Mouse (Mus musculus): Measurements from ENCODE around the gene Edem3. TPM values are rescaled to one million over a fixed set of nuclear protein-coding genes. Genes with fewer than 3 reads are reported as not detected.
"Not testable (repeated sequence)": the region's sequence is repeated elsewhere in the genome, so short reads cannot be mapped to it uniquely, and the experiment has no call there.

Gene Edem3
- polyA plus RNA-seq, 1 experiment from 2014 or later = 19.2 TPM

GRCm38 (mm10) chr1:151820457-151820856 is 65.3 kb downstream of the Edem3 start:
- peaks cover 13% of the 10 kb centered on the region for H3K36me3 ChIP-seq
- H3K4me1 ChIP-seq = peaks cover 13% of the 10 kb centered on the region
- no peak overlapping the region for H3K4me2 ChIP-seq (replicated peaks)
- 29% methylated on average over 5 of the region's 5 CpGs for WGBS
- H3K27me3 ChIP-seq = no peaks in the 10 kb centered on the region
- H3K9ac ChIP-seq (replicated peaks) = no peak overlapping the region
- H3K4me3 ChIP-seq = no peak overlapping the region
- H3K27ac ChIP-seq (replicated peaks) = no peak overlapping the region
- peak; percentile 44; the same call in 1 of the 2 replicates for ATAC-seq (replicated peaks)
- no peaks in the 10 kb centered on the region for H3K9me3 ChIP-seq

DNA sequence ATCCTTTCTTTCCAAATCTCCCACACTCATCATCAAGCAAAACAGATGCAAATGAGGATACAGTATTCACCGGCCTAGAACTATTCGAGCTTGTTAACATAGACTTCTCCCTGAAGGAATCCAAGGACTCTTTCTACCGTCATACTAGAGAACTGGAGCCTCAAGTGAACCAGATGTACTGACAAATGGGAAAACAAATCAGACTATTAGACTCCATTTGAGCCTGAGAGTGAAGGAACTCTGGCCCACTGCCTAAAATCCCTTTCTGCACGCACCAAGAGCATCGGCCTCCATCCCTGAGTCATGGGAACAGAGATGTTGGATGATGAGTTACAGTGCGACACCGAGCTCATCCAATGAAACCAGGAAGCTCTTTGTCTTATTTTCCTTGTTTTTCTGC is 69.9 kb downstream of the Edem3 start:
- Histone ChIP-seq H3K9me3 (no peaks in the 10 kb centered on the region), H3K9ac (replicated peaks) (no peak overlapping the region), H3K4me3 (no peak overlapping the region), H3K27ac (replicated peaks) (no peak overlapping the region; the same call in 1 of the 2 replicates), H3K36me3 (no peaks in the 10 kb centered on the region), H3K27me3 (no peaks in the 10 kb centered on the region), H3K4me2 (replicated peaks) (no peak overlapping the region), H3K4me1 (peaks cover 11% of the 10 kb centered on the region)
- 0 out of 2 replicates have a peak, but pooled peaks have one; percentile 36 for ATAC-seq (replicated peaks)
- 44% methylated on average over 7 of the region's 7 CpGs for WGBS

DNA sequence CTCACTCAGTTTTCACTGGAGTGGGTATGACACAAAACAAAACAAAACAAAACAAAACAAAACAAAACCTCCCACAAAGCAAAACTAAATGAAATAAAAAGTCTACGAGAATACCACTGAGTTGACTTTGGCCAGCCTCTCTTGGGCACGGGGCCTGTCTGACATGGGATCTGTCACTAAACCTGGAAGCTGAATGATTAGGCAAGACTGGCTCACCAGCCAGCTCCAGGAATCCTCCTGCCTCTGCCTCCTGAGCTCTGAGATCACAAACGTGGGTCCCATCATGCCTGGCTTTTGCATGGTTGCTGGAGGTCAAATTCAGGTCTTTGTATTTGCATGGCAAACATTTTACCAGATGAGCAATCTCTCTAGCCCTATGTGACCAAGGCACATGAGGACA is 76.6 kb downstream of the Edem3 start:
- H3K9me3 ChIP-seq = peaks cover 11% of the 10 kb centered on the region; the same call in 1 of the 2 replicates
- no peak overlapping the region for H3K9ac ChIP-seq (replicated peaks)
- H3K4me1 ChIP-seq = no peaks in the 10 kb centered on the region
- no peak overlapping the region for H3K4me2 ChIP-seq (replicated peaks)
- no peaks in the 10 kb centered on the region for H3K27me3 ChIP-seq
- no peak overlapping the region for H3K4me3 ChIP-seq
- no peaks in the 10 kb centered on the region for H3K36me3 ChIP-seq
- no peak overlapping the region for H3K27ac ChIP-seq (replicated peaks)
- no peak for ATAC-seq (replicated peaks)
- WGBS = 89% methylated on average over 3 of the region's 3 CpGs

- no peaks in the 10 kb centered on the region for H3K36me3 ChIP-seq
- H3K4me1 ChIP-seq = no peaks in the 10 kb centered on the region
- H3K4me2 ChIP-seq (replicated peaks) = no peak overlapping the region
- H3K9me3 ChIP-seq = peaks cover 11% of the 10 kb centered on the region; the same call in 1 of the 2 replicates
- no peak for ATAC-seq (replicated peaks)
- 89% methylated on average over 4 of the region's 4 CpGs for WGBS
- H3K27ac ChIP-seq (replicated peaks) = no peak overlapping the region
- H3K4me3 ChIP-seq = no peak overlapping the region
- no peak overlapping the region for H3K9ac ChIP-seq (replicated peaks)
- H3K27me3 ChIP-seq = no peaks in the 10 kb centered on the region
Measured at GRCm38 (mm10) chr1:151835261-151835660, 80.1 kb downstream of the Edem3 start.

- not testable (repeated sequence) for H3K4me1 ChIP-seq; H3K9ac ChIP-seq (replicated peaks); ATAC-seq (replicated peaks); H3K9me3 ChIP-seq; H3K27ac ChIP-seq (replicated peaks); H3K27me3 ChIP-seq; H3K36me3 ChIP-seq; H3K4me3 ChIP-seq; H3K4me2 ChIP-seq (replicated peaks)
- 100% methylated on average over 1 of the region's 1 CpGs for WGBS
Measured at GRCm38 (mm10) chr1:151840345-151840744, 85.2 kb downstream of the Edem3 start.

DNA sequence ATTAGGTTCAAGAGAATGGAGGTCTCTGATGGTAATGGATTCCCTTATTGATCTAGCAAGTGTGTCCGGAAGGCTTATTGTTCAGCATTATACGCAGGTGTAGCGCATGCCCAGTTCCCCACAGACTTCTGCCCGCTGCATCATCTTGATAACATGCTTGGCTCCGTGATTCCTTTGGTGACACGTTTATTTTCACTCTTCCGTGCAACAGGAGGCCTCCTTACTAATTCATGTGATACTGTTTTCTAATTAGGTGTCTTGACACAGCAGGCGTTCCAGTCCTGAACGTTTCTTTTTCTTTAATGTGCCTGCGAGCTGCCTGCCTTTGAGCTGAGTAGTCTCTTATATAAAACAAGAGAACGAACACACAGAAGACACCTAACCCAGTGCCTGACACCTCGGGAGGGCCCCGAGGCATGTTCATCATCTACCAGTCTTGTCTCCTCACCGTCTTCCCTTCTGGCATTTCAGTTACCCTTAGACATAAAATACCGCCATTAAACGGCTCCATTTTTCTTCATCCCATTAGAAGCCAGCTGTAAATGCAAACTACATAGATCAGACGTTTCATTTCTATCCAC is 90.2 kb downstream of the Edem3 start:
- no peak overlapping the region for H3K4me2 ChIP-seq (replicated peaks)
- H3K9me3 ChIP-seq = no peaks in the 10 kb centered on the region

GRCm38 (mm10) chr1:151845926-151846782 is 91.0 kb downstream of the Edem3 start:
- Histone ChIP-seq H3K9me3 (no peaks in the 10 kb centered on the region), H3K27me3 (no peaks in the 10 kb centered on the region), H3K4me1 (0 out of 2 replicates have a peak, but pooled peaks cover 3% of the 10 kb centered on the region), H3K4me2 (replicated peaks) (no peak overlapping the region), H3K27ac (replicated peaks) (no peak overlapping the region), H3K9ac (replicated peaks) (no peak overlapping the region), H3K4me3 (no peak overlapping the region), H3K36me3 (no peaks in the 10 kb centered on the region)
- no peak for ATAC-seq (replicated peaks)
- WGBS = 71% methylated on average over 19 of the region's 19 CpGs

More for the DNA sequence above, 90.2 kb downstream of the Edem3 start:
- Histone ChIP-seq H3K27ac (replicated peaks) (no peak overlapping the region), H3K36me3 (no peaks in the 10 kb centered on the region), H3K4me1 (0 out of 2 replicates have a peak, but pooled peaks cover 3% of the 10 kb centered on the region), H3K27me3 (no peaks in the 10 kb centered on the region), H3K4me3 (no peak overlapping the region), H3K9ac (replicated peaks) (no peak overlapping the region)
- no peak for ATAC-seq (replicated peaks)
- WGBS = 52% methylated on average over 17 of the region's 17 CpGs

- Histone ChIP-seq H3K9ac (replicated peaks) (no peak overlapping the region), H3K4me1 (0 out of 2 replicates have a peak, but pooled peaks cover 6% of the 10 kb centered on the region), H3K36me3 (no peaks in the 10 kb centered on the region), H3K4me3 (no peak overlapping the region), H3K27me3 (no peaks in the 10 kb centered on the region), H3K9me3 (no peaks in the 10 kb centered on the region), H3K27ac (replicated peaks) (no peak overlapping the region), H3K4me2 (replicated peaks) (no peak overlapping the region)
- 92% methylated on average over 2 of the region's 2 CpGs for WGBS
- ATAC-seq (replicated peaks) = no peak
Measured at GRCm38 (mm10) chr1:151848286-151848685, 93.1 kb downstream of the Edem3 start.

GRCm38 (mm10) chr1:151849993-151850608 is 94.9 kb downstream of the Edem3 start:
- WGBS = 88% methylated on average over 16 of the region's 16 CpGs
- no peak for ATAC-seq (replicated peaks)

GRCm38 (mm10) chr1:151851051-151851848 is 96.1 kb downstream of the Edem3 start:
- H3K9me3 ChIP-seq = no peaks in the 10 kb centered on the region
- no peak overlapping the region for H3K9ac ChIP-seq (replicated peaks)
- no peak overlapping the region for H3K4me3 ChIP-seq
- 76% methylated on average over 20 of the region's 20 CpGs for WGBS
- no peak for ATAC-seq (replicated peaks)
- H3K27me3 ChIP-seq = no peaks in the 10 kb centered on the region
- H3K4me2 ChIP-seq (replicated peaks) = no peak overlapping the region
- 0 out of 2 replicates have a peak, but pooled peaks cover 6% of the 10 kb centered on the region for H3K4me1 ChIP-seq
- no peak overlapping the region for H3K27ac ChIP-seq (replicated peaks)
- H3K36me3 ChIP-seq = no peaks in the 10 kb centered on the region

More at GRCm38 (mm10) chr1:151849993-151850608, 94.9 kb downstream of the Edem3 start:
- H3K9me3 ChIP-seq = no peaks in the 10 kb centered on the region
- no peak overlapping the region for H3K4me3 ChIP-seq
- no peak overlapping the region for H3K27ac ChIP-seq (replicated peaks)
- H3K36me3 ChIP-seq = no peaks in the 10 kb centered on the region
- no peak overlapping the region for H3K4me2 ChIP-seq (replicated peaks)
- H3K9ac ChIP-seq (replicated peaks) = no peak overlapping the region
- 0 out of 2 replicates have a peak, but pooled peaks cover 6% of the 10 kb centered on the region for H3K4me1 ChIP-seq
- no peaks in the 10 kb centered on the region for H3K27me3 ChIP-seq

- no peak overlapping the region for H3K27ac ChIP-seq (replicated peaks)
- no peak for ATAC-seq (replicated peaks)
- H3K9ac ChIP-seq (replicated peaks) = no peak overlapping the region
- WGBS = 6% methylated on average over 3 of the region's 3 CpGs
- H3K4me3 ChIP-seq = no peak overlapping the region
- no peaks in the 10 kb centered on the region for H3K9me3 ChIP-seq
- no peaks in the 10 kb centered on the region for H3K36me3 ChIP-seq
- no peaks in the 10 kb centered on the region for H3K27me3 ChIP-seq
- no peak overlapping the region for H3K4me2 ChIP-seq (replicated peaks)
- 0 out of 2 replicates have a peak, but pooled peaks cover 4% of the 10 kb centered on the region for H3K4me1 ChIP-seq
Measured at GRCm38 (mm10) chr1:151851976-151852375, 96.8 kb downstream of the Edem3 start.

Measured in forebrain, embryonic 15.5 days (tissue).